Mouse (Mus musculus): ENCODE results near the gene Strc. TPM values are rescaled to one million over a fixed set of nuclear protein-coding genes. Genes with fewer than 3 reads are reported as not detected.

Strc gene
- polyA plus RNA-seq, 1 experiment from 2014 or later: not detected

DNA sequence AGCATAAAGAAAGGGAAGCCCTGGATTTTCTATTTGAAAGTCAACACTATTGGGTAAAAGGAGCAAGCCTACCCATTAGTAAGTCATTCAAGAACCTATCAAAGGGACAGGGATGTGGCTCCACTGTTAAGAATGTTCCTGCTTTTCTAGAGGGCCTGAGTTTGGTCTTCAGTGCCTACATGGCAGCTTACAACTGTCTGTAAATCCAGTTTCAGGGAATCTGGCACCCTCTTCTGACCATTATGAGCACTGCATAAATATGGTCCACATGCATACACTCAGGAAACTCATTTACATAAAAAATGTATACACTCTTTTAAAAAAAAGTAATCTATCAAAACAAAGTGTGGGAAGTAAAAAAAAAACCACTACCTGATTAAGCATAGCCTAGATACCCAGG, 47.9 kb downstream of the Strc start:
- H3K9me3 ChIP-seq (ENCODE audit: control insufficient read depth, low read length): 0 out of 2 replicates have a peak, but pooled peaks cover 4% of the 10 kb centered on the region
- DNase-seq (ENCODE audit: low spot score) (no peak), ATAC-seq (replicated peaks; ENCODE audit: low FRiP score, low TSS enrichment, low read depth) (no peak)
- H3K9ac ChIP-seq (ENCODE audit: low read length): no peak overlapping the region
- 0 out of 2 replicates have a peak, but pooled peaks cover 7% of the 10 kb centered on the region for H3K36me3 ChIP-seq (ENCODE audit: control insufficient read depth, insufficient read depth, low read length)
- H3K4me1 ChIP-seq (replicated peaks; ENCODE audit: control insufficient read depth, insufficient read depth, low read length): no peaks in the 10 kb centered on the region
- no peak overlapping the region for H3K4me2 ChIP-seq (ENCODE audit: low read length)
- no peak overlapping the region for H3K4me3 ChIP-seq (ENCODE audit: low read depth, low read length)
- H3K27ac ChIP-seq (ENCODE audit: low read depth): no peak overlapping the region
- no peaks in the 10 kb centered on the region for H3K27me3 ChIP-seq (replicated peaks; ENCODE audit: control insufficient read depth, insufficient read depth, low read length)

DNA sequence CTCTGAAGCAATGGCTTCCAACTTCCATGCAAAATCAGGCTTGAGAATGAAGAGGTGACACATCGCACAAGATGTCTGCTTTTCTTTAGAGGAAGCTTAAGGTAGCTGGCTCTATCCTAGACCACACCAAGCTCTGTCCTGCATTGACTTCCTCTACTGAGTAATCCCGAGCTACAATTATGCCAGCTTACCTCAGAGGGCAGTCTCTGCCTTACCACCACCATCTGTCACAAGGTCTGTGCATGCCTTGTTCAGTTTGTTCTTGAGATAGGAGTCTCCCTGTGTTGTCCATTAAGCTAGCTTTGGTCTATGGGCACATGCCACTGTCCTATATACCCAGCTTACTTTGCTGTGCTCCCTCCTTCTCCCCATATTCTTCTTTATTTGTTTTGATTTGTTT, 57.5 kb downstream of the Strc start:
- no peaks in the 10 kb centered on the region for H3K36me3 ChIP-seq (ENCODE audit: control insufficient read depth, insufficient read depth, low read length)
- DNase-seq (ENCODE audit: low spot score) (no peak), ATAC-seq (replicated peaks; ENCODE audit: low FRiP score, low TSS enrichment, low read depth) (no peak)
- H3K4me1 ChIP-seq (replicated peaks; ENCODE audit: control insufficient read depth, insufficient read depth, low read length): no peaks in the 10 kb centered on the region
- H3K9me3 ChIP-seq (ENCODE audit: control insufficient read depth, low read length): no peaks in the 10 kb centered on the region
- no peak overlapping the region for H3K4me3 ChIP-seq (ENCODE audit: low read depth, low read length)
- no peak overlapping the region for H3K27ac ChIP-seq (ENCODE audit: low read depth)
- no peak overlapping the region for H3K9ac ChIP-seq (ENCODE audit: low read length)
- H3K27me3 ChIP-seq (replicated peaks; ENCODE audit: control insufficient read depth, insufficient read depth, low read length): no peaks in the 10 kb centered on the region
- 86% methylated on average over 2 of the region's 2 CpGs for WGBS
- no peak overlapping the region for H3K4me2 ChIP-seq (ENCODE audit: low read length)

DNA sequence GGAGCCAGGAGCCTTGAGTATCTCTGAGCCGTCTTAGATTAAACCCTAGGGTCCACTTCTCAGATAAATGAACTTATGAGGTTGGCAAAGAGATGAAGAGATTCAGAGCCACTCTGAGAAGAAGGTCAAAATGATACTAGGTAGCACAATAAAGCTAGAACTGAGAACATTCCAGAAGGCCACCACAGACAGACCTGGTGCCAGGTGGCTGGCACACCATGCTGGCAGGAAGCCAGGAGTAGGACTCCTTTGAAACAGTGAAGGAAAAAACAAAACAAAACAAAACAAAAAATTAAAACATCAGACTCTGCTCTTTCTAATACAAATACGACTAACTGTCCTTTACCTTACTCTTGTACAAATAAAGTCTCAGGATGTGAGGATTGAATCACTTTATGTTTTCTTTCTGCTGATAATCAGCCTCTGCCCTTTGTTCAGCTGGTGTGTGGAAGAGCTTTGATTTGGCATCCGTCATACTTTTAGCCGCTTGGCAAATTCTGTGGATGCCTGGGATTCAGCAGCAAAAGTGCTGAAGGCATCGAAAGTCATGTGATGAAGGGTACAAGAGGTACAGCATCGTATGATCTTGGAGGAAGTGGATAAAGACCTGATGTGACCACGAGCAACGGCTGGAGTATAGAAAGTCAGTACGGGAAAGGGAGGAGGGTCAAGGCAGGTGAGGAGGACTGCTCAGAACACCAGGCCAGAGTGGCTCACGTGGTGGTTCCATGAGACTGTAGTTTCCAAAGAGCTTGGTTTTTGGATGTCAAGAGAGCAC, 63.1 kb downstream of the Strc start:
- ATAC-seq (replicated peaks; ENCODE audit: low FRiP score, low TSS enrichment, low read depth) (no peak), DNase-seq (ENCODE audit: low spot score) (no peak)
- no peak overlapping the region for H3K9ac ChIP-seq (ENCODE audit: low read length)
- H3K4me1 ChIP-seq (replicated peaks; ENCODE audit: control insufficient read depth, insufficient read depth, low read length): no peaks in the 10 kb centered on the region
- no peaks in the 10 kb centered on the region for H3K27me3 ChIP-seq (replicated peaks; ENCODE audit: control insufficient read depth, insufficient read depth, low read length)
- H3K36me3 ChIP-seq (ENCODE audit: control insufficient read depth, insufficient read depth, low read length): no peaks in the 10 kb centered on the region
- no peak overlapping the region for H3K4me2 ChIP-seq (ENCODE audit: low read length)
- H3K4me3 ChIP-seq (ENCODE audit: low read depth, low read length): no peak overlapping the region
- no peak overlapping the region for H3K27ac ChIP-seq (ENCODE audit: low read depth)
- WGBS: 85% methylated on average over 10 of the region's 10 CpGs
- no peaks in the 10 kb centered on the region for H3K9me3 ChIP-seq (ENCODE audit: control insufficient read depth, low read length)

DNA sequence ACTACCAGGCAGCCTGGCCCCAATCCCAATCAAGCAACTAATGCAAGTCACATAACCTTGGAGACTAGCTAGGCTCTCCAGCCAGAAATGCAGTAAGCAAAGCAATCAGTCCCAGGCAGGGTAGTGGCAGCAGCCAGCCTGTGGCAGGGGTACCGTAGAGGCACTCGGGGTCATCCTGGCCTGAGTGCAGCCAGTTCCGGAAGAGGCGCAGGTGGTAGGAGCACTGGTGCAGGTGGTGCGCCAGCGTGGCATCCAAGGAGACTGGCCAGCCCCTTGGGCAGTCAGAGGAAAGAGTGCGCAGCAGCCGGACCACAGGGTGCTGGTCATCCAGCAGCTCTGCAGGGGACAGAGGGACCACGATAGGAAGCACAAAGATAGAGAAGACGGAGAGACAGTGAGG, 63.9 kb downstream of the Strc start:
- H3K4me3 ChIP-seq (ENCODE audit: low read depth, low read length): no peak overlapping the region
- H3K4me2 ChIP-seq (ENCODE audit: low read length): no peak overlapping the region
- H3K27ac ChIP-seq (ENCODE audit: low read depth): no peak overlapping the region
- no peaks in the 10 kb centered on the region for H3K36me3 ChIP-seq (ENCODE audit: control insufficient read depth, insufficient read depth, low read length)
- 94% methylated on average over 10 of the region's 10 CpGs for WGBS
- H3K9me3 ChIP-seq (ENCODE audit: control insufficient read depth, low read length): no peaks in the 10 kb centered on the region
- ATAC-seq (replicated peaks; ENCODE audit: low FRiP score, low TSS enrichment, low read depth) (no peak), DNase-seq (ENCODE audit: low spot score) (no peak)
- no peaks in the 10 kb centered on the region for H3K4me1 ChIP-seq (replicated peaks; ENCODE audit: control insufficient read depth, insufficient read depth, low read length)
- H3K9ac ChIP-seq (ENCODE audit: low read length): no peak overlapping the region
- no peaks in the 10 kb centered on the region for H3K27me3 ChIP-seq (replicated peaks; ENCODE audit: control insufficient read depth, insufficient read depth, low read length)

DNA sequence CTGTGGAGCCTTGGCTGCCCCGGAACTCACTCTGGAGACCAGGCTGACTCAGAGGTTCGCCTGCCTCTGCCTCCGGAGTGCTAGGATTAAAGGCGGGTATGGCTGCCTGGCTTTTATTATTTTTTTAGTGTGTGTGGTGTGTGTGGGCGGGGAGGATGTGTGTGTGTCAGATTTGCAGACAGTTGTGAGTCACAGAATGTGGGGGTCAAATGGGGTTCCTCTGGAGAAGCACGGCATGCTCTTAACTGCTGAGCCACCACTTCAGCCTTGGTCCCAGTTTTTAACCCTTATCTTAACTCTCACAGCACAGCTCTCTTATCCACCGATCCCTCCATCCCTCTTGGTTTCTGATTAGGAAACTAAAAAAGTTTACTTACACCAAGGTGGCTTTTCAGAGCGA, 70.7 kb downstream of the Strc start:
- Histone ChIP-seq H3K27ac (ENCODE audit: low read depth) (no peak overlapping the region), H3K4me2 (ENCODE audit: low read length) (no peak overlapping the region), H3K4me1 (replicated peaks; ENCODE audit: control insufficient read depth, insufficient read depth, low read length) (no peaks in the 10 kb centered on the region), H3K9ac (ENCODE audit: low read length) (no peak overlapping the region), H3K9me3 (ENCODE audit: control insufficient read depth, low read length) (no peaks in the 10 kb centered on the region), H3K4me3 (ENCODE audit: low read depth, low read length) (no peak overlapping the region), H3K27me3 (replicated peaks; ENCODE audit: control insufficient read depth, insufficient read depth, low read length) (no peaks in the 10 kb centered on the region), H3K36me3 (ENCODE audit: control insufficient read depth, insufficient read depth, low read length) (no peaks in the 10 kb centered on the region)
- ATAC-seq (replicated peaks; ENCODE audit: low FRiP score, low TSS enrichment, low read depth) (no peak), DNase-seq (ENCODE audit: low spot score) (no peak)
- WGBS: 76% methylated on average over 8 of the region's 8 CpGs

Other genes with a start within 250 kb of the Strc start
- gene Adal, start 246.7 kb downstream of the Strc start, polyA plus RNA-seq (2014; fragmentation: Nextera tagmentation; extraction: Ambion mirVana): 19.2 and 23.2 TPM in 2 replicates
- 19.7 and 20.8 TPM in 2 replicates for gene Lcmt2, start 246.5 kb downstream of the Strc start, polyA plus RNA-seq (2014; fragmentation: Nextera tagmentation; extraction: Ambion mirVana)
- 51.6 and 58.8 TPM in 2 replicates for gene Tubgcp4, start 216.5 kb downstream of the Strc start, polyA plus RNA-seq (2014; fragmentation: Nextera tagmentation; extraction: Ambion mirVana)
- 8.7 and 11.1 TPM in 2 replicates for gene Zscan29, start 216.0 kb downstream of the Strc start, polyA plus RNA-seq (2014; fragmentation: Nextera tagmentation; extraction: Ambion mirVana)
- gene Trp53bp1, start 115.8 kb downstream of the Strc start, polyA plus RNA-seq (2014; fragmentation: Nextera tagmentation; extraction: Ambion mirVana): 63.8 and 70.3 TPM in 2 replicates
- gene Map1a, start 97.6 kb downstream of the Strc start, polyA plus RNA-seq (2014; fragmentation: Nextera tagmentation; extraction: Ambion mirVana): 6.7 and 7.2 TPM in 2 replicates
- gene Ppip5k1, start 31.8 kb downstream of the Strc start, polyA plus RNA-seq (2014; fragmentation: Nextera tagmentation; extraction: Ambion mirVana): 15.0 and 15.3 TPM in 2 replicates
- gene Ckmt1, start 29.5 kb downstream of the Strc start, polyA plus RNA-seq (2014; fragmentation: Nextera tagmentation; extraction: Ambion mirVana): 64.4 and 100 TPM in 2 replicates
- gene Pdia3, start 26.6 kb upstream of the Strc start, polyA plus RNA-seq (2014; fragmentation: Nextera tagmentation; extraction: Ambion mirVana): 540 and 546 TPM in 2 replicates
- gene Catsper2, start 26.6 kb upstream of the Strc start, polyA plus RNA-seq (2014; fragmentation: Nextera tagmentation; extraction: Ambion mirVana): 2.1 and 2.2 TPM in 2 replicates
- gene Ell3, start 57.1 kb upstream of the Strc start, polyA plus RNA-seq (2014; fragmentation: Nextera tagmentation; extraction: Ambion mirVana): 12.4 and 14.8 TPM in 2 replicates
- gene Serf2, start 62.0 kb upstream of the Strc start, polyA plus RNA-seq (2014; fragmentation: Nextera tagmentation; extraction: Ambion mirVana): 513 and 576 TPM in 2 replicates
- 84.8 and 93.4 TPM in 2 replicates for gene Hypk, start 66.1 kb upstream of the Strc start, polyA plus RNA-seq (2014; fragmentation: Nextera tagmentation; extraction: Ambion mirVana)
- gene Serinc4, start 69.6 kb upstream of the Strc start, polyA plus RNA-seq (2014; fragmentation: Nextera tagmentation; extraction: Ambion mirVana): 0.26 and 0.70 TPM in 2 replicates
- gene Mfap1b, start 86.9 kb upstream of the Strc start, polyA plus RNA-seq (2014; fragmentation: Nextera tagmentation; extraction: Ambion mirVana): 40.9 and 49.4 TPM in 2 replicates
- gene Mfap1a, start 119.5 kb upstream of the Strc start, polyA plus RNA-seq (2014; fragmentation: Nextera tagmentation; extraction: Ambion mirVana): 20.0 and 23.6 TPM in 2 replicates
- 9.1 and 9.9 TPM in 2 replicates for gene Wdr76, start 119.6 kb upstream of the Strc start, polyA plus RNA-seq (2014; fragmentation: Nextera tagmentation; extraction: Ambion mirVana)

All from intestine, embryonic 14.5 days (tissue).